Mouse (Mus musculus): Measurements from ENCODE around the gene Snai3. TPM values are rescaled to one million over a fixed set of nuclear protein-coding genes. Genes with fewer than 3 reads are reported as not detected.

The Snai3 gene
- polyA plus RNA-seq, 1 experiment from 2014 or later, result 0.67 TPM

DNA sequence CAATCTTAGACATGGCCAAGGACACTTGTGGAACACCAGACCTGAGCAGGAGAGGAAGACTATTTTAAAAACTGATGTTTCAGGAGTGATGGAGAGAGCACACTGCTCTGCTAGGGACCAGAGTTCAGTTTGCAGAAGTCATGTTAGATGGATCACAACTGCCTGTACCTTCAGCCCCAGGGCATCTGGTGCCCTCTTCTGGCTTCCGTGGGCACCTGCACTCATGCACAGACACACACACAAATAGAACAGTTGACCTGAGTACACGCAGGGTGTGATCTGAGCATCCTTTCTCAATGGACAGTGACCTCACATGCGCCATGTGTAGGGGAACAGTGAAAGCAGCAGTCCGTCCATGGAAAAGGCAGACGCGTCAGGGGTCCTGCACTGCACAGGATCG is 23.3 kb upstream of the Snai3 start:
- Histone ChIP-seq H3K36me3 (ENCODE audit: insufficient read depth, low read length) (peaks cover 73% of the 10 kb centered on the region), H3K9ac (ENCODE audit: low read depth, low read length) (no peak overlapping the region), H3K4me2 (ENCODE audit: low read length) (no peak overlapping the region), H3K27me3 (ENCODE audit: insufficient read depth, low read length) (no peaks in the 10 kb centered on the region), H3K4me1 (replicated peaks; ENCODE audit: insufficient read depth, low read length) (no peaks in the 10 kb centered on the region), H3K4me3 (replicated peaks; ENCODE audit: low read depth, low read length) (no peak overlapping the region), H3K27ac (no peak overlapping the region), H3K9me3 (replicated peaks; ENCODE audit: low read length) (no peaks in the 10 kb centered on the region)
- TF ChIP-seq CTCF (IDR thresholded peaks at IDR 0.05; ENCODE audit: low read depth), result peak; percentile 43; the same call in 1 of the 2 replicates
- ATAC-seq (replicated peaks; ENCODE audit: low FRiP score, low read depth), result no peak
- WGBS, result 96% methylated on average over 7 of the region's 7 CpGs
- no peak for DNase-seq (ENCODE audit: low spot score)

DNA sequence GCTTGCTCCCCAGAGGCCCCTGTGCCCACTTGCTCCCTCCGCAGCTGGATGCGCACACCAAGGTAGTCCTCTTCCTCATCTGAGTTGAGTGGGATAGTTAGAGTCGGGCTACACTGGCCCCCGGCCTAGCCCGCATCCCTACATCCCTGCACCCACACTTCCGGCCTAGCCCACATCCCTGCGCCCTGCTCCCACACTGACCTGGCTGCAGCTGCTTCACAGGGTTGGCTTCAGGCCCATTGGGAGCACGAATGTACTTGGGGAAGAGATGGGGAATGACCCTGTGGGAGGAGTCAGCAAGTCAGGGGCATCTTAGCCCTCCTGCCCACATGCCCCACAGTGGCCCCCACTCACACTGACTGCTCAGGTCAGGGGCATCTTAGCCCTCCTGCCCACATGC is 21.9 kb upstream of the Snai3 start:
- H3K27ac ChIP-seq, result no peak overlapping the region
- no peak overlapping the region for H3K9ac ChIP-seq (ENCODE audit: low read depth, low read length)
- peaks cover 68% of the 10 kb centered on the region for H3K36me3 ChIP-seq (ENCODE audit: insufficient read depth, low read length)
- no peaks in the 10 kb centered on the region for H3K4me1 ChIP-seq (replicated peaks; ENCODE audit: insufficient read depth, low read length)
- no peaks in the 10 kb centered on the region for H3K9me3 ChIP-seq (replicated peaks; ENCODE audit: low read length)
- ATAC-seq (replicated peaks; ENCODE audit: low FRiP score, low read depth) (no peak), DNase-seq (ENCODE audit: low spot score) (no peak)
- no peak for TF ChIP-seq CTCF (IDR thresholded peaks at IDR 0.05; ENCODE audit: low read depth)
- H3K4me3 ChIP-seq (replicated peaks; ENCODE audit: low read depth, low read length), result no peak overlapping the region
- no peak overlapping the region for H3K4me2 ChIP-seq (ENCODE audit: low read length)
- 93% methylated on average over 8 of the region's 8 CpGs for WGBS
- H3K27me3 ChIP-seq (ENCODE audit: insufficient read depth, low read length), result no peaks in the 10 kb centered on the region

DNA sequence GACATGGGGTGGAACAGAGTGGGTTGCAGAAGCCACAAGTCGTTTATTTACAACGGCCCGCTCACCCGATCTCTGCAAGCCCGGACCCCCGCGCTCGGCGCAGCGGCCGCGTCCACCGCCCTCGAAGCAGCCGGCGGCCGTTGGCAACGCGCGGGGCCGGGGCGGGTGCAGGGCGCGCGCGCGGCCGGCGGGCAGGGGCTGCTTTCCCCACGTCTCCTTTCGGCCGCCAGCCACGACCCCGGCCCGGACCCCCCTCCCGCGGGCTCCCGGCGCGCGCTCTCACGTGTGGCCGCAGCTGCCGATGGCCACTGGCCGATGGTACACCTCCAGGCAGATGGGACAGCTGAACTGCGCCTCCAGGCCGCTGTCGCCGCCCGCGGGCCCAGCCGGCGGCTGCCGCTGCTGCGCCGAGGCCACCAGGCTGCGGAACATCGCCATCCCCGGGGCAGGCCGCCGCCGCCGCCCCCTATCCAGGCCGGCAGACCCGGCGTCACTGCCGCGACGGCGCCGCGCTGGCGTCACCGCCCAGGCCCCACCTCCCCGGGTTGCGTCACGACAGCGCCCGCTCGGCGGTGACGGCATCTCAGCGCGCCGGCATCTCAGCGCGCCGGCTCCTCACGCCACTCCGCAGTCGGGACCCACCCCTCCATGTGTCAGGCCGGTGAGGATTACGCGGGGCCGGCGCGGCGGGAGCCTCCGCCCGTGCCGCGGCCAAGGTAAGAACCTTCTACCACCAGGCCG is 15.2 kb upstream of the Snai3 start, which contains the start of the genes Rnf166 and Ctu2:
Gene Rnf166, minus strand, starts transcription at position 485 of the 741 bp plus-strand sequence.
Gene Ctu2, plus strand, starts transcription at position 564 of the 741 bp plus-strand sequence.
- TF ChIP-seq CTCF (IDR thresholded peaks at IDR 0.05; ENCODE audit: low read depth), result no peak
- Histone ChIP-seq H3K4me1 (replicated peaks; ENCODE audit: insufficient read depth, low read length) (peaks cover 18% of the 10 kb centered on the region), H3K4me2 (ENCODE audit: low read length) (peak within 1 kb of the TSS; percentile 90), H3K9ac (ENCODE audit: low read depth, low read length) (peak within 1 kb of the TSS; percentile 75), H3K36me3 (ENCODE audit: insufficient read depth, low read length) (peaks cover 18% of the 10 kb centered on the region; the same call in 1 of the 2 replicates), H3K9me3 (replicated peaks; ENCODE audit: low read length) (no peaks in the 10 kb centered on the region), H3K27me3 (ENCODE audit: insufficient read depth, low read length) (no peaks in the 10 kb centered on the region), H3K27ac (peak within 1 kb of the TSS; percentile 47), H3K4me3 (replicated peaks; ENCODE audit: low read depth, low read length) (peak within 1 kb of the TSS; percentile 86)
- ATAC-seq (replicated peaks; ENCODE audit: low FRiP score, low read depth) (peak; percentile 90), DNase-seq (ENCODE audit: low spot score) (peak; percentile 89)
- whole genome bisulfite sequencing, result under 1% methylated on average over 63 of the region's 103 CpGs

DNA sequence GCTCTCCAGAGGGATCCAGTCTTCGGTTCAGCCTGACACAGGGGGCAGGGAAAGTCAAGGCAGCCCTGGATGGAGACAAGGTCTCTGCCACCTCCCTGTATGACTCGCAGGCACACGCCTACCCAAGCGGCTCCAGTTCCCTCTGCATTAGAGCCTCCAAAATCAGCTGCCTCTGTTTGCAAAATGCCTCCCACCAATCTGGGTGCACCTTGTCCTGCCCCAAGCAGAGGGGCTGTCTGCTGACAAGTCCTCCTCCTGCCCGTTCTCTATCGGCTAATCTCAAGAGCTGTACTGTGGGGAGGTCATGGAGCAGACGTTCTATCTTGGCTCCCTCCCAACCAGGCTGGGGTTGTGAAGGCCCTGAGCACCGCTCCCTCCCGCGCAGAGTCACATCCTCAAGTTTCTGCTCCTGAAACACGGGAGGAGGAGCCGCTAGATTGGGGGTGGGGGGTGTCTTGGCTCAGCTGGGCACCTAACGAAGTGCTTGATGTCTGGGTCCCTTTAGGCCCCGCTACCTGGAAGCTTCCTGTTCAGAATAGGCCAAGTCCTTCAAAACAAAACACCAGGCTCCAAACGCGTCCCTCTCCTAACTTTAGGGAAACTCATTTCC is 14.5 kb upstream of the Snai3 start:
- TF ChIP-seq CTCF (IDR thresholded peaks at IDR 0.05; ENCODE audit: low read depth), result no peak
- no peaks in the 10 kb centered on the region for H3K9me3 ChIP-seq (replicated peaks; ENCODE audit: low read length)
- H3K27ac ChIP-seq, result peak overlapping the region; percentile 47
- H3K4me2 ChIP-seq (ENCODE audit: low read length), result peak overlapping the region; percentile 90
- no peak for ATAC-seq (replicated peaks; ENCODE audit: low FRiP score, low read depth)
- no peaks in the 10 kb centered on the region for H3K27me3 ChIP-seq (ENCODE audit: insufficient read depth, low read length)
- 4% methylated on average over 16 of the region's 16 CpGs for WGBS
- peak; percentile 57 for DNase-seq (ENCODE audit: low spot score)
- peak overlapping the region; percentile 86 for H3K4me3 ChIP-seq (replicated peaks; ENCODE audit: low read depth, low read length)
- H3K4me1 ChIP-seq (replicated peaks; ENCODE audit: insufficient read depth, low read length), result peaks cover 18% of the 10 kb centered on the region
- peaks cover 18% of the 10 kb centered on the region; the same call in 1 of the 2 replicates for H3K36me3 ChIP-seq (ENCODE audit: insufficient read depth, low read length)
- peak overlapping the region; percentile 75 for H3K9ac ChIP-seq (ENCODE audit: low read depth, low read length)

DNA sequence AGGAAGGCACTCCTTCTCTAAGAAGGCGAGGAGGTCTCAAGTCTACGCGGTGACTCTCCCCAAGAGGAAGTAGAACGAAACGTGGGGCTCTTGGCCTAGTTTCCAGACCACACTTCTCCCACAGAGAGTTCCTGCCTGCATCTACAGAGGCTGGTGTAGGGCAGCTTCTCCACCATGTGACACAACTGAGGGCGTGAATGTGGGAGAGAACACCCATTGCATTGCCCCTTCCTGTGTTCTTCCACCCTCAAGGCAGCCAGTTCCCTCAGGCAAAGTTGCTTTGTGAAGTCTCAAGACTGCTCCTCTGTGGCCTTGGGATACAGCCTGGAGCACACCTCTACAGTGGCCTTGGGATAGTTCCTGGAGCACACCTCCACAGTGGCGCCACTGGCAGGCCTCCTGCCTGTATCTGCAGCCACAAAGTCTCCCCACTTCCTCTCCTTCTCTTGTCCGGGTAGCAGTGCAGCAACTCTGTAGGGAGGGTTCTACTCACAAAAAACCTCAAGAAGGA is 13.4 kb upstream of the Snai3 start:
- ATAC-seq (replicated peaks; ENCODE audit: low FRiP score, low read depth) (no peak), DNase-seq (ENCODE audit: low spot score) (no peak)
- WGBS, result 87% methylated on average over 8 of the region's 8 CpGs
- no peak overlapping the region for H3K27ac ChIP-seq
- peaks cover 11% of the 10 kb centered on the region; the same call in 1 of the 2 replicates for H3K36me3 ChIP-seq (ENCODE audit: insufficient read depth, low read length)
- H3K9me3 ChIP-seq (replicated peaks; ENCODE audit: low read length), result no peaks in the 10 kb centered on the region
- no peak overlapping the region for H3K4me3 ChIP-seq (replicated peaks; ENCODE audit: low read depth, low read length)
- peaks cover 18% of the 10 kb centered on the region for H3K4me1 ChIP-seq (replicated peaks; ENCODE audit: insufficient read depth, low read length)
- H3K4me2 ChIP-seq (ENCODE audit: low read length), result no peak overlapping the region
- no peak overlapping the region for H3K9ac ChIP-seq (ENCODE audit: low read depth, low read length)
- no peak for TF ChIP-seq CTCF (IDR thresholded peaks at IDR 0.05; ENCODE audit: low read depth)
- no peaks in the 10 kb centered on the region for H3K27me3 ChIP-seq (ENCODE audit: insufficient read depth, low read length)

DNA sequence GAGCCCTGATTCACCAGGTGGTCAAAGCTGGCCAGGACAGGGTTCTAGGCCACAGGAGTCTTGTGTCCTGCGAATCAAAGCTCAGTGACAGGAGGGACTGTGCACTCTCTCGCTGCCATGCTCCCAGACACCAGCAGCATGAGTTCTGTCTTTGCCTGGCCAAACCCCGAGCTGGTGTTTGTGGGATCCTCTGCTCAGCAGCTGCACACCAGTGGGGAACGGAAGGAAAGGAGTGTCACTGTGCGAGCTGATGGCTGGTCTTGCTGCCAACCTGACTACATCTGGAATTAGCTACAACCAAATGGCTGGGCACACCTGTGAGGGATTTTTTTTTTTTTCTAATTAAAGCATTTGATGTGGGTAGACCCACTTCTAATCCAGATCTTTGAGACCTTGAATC is 10.2 kb upstream of the Snai3 start:
- 82% methylated on average over 5 of the region's 5 CpGs for WGBS
- H3K4me3 ChIP-seq (replicated peaks; ENCODE audit: low read depth, low read length), result no peak overlapping the region
- ATAC-seq (replicated peaks; ENCODE audit: low FRiP score, low read depth) (no peak), DNase-seq (ENCODE audit: low spot score) (no peak)
- H3K27ac ChIP-seq, result no peak overlapping the region
- H3K9ac ChIP-seq (ENCODE audit: low read depth, low read length), result no peak overlapping the region
- H3K36me3 ChIP-seq (ENCODE audit: insufficient read depth, low read length), result peaks cover 30% of the 10 kb centered on the region; the same call in 1 of the 2 replicates
- H3K4me1 ChIP-seq (replicated peaks; ENCODE audit: insufficient read depth, low read length), result peaks cover 12% of the 10 kb centered on the region
- no peaks in the 10 kb centered on the region for H3K27me3 ChIP-seq (ENCODE audit: insufficient read depth, low read length)
- no peak overlapping the region for H3K4me2 ChIP-seq (ENCODE audit: low read length)
- H3K9me3 ChIP-seq (replicated peaks; ENCODE audit: low read length), result no peaks in the 10 kb centered on the region
- TF ChIP-seq CTCF (IDR thresholded peaks at IDR 0.05; ENCODE audit: low read depth), result no peak

All from kidney, postnatal 0 days (tissue).